Mouse (Mus musculus): ENCODE measurements around the gene Ehf. TPM values are rescaled to one million over a fixed set of nuclear protein-coding genes. Genes with fewer than 3 reads are reported as not detected.

The Ehf gene
- polyA plus RNA-seq, 1 experiment: 0.04 TPM

DNA sequence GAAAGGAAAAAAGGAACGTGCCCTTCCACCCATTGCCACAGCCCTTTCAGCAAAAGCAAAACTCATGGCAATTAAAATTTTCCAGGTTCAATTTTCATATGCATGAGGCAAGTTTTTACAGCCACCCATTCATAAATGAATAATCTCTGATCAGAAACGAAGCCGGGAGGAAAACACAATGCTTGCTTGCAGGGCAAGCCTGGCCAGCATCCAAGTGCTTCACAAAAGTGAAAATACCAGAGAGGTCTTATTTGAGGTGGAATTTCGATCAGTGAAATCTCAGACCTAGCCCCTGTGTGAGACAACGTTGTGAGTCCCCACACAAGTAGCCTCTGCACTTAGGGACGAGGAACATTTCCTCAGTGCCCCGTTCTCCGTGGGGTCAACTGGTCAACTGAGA lies 19.3 kb downstream of the Ehf start:
- H3K4me3 ChIP-seq (ENCODE audit: insufficient read depth, low read length): no peak overlapping the region
- TF ChIP-seq POLR2A (IDR thresholded peaks at IDR 0.05; ENCODE audit: extremely low read depth, insufficient read depth, low read length): no peak
- TF ChIP-seq CTCF (IDR thresholded peaks at IDR 0.05; ENCODE audit: extremely low read depth, insufficient read depth, low read length): no peak
- peaks cover 1% of the 10 kb centered on the region; the same call in 1 of the 2 replicates for H3K4me1 ChIP-seq (ENCODE audit: control insufficient read depth, insufficient read depth, low read length)
- H3K27ac ChIP-seq (ENCODE audit: insufficient read depth, low read length): no peak overlapping the region

DNA sequence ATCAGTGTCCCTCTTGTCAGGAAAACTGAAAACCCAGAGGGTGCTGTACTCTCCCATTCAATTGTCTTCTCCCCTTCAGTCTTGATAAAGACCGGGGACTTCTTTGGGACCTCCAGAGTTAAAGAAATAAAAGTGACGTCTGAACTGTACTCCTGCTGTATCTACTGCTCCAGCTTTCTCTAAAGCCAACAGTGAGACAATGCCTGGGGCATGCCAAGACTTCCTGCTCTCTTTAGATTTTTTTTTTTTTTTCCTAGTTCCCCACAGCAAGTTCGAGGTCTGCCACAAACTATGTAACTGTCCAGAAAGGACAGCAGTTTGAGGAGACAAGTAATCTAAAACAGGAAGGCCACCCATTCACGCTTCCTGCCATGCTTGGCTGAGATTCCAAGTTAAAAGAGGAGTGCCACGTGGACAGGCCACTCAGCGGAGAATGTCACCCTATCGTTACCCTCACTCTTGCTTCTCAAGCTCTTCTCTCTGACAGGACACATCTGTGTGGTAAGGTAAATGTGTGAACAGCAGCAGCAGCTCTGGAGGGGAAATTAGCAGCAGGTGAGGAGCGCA lies 20.8 kb downstream of the Ehf start:
- Histone ChIP-seq H3K4me1 (ENCODE audit: control insufficient read depth, insufficient read depth, low read length) (peaks cover 1% of the 10 kb centered on the region; the same call in 1 of the 2 replicates), H3K4me3 (ENCODE audit: insufficient read depth, low read length) (no peak overlapping the region), H3K27ac (ENCODE audit: insufficient read depth, low read length) (no peak overlapping the region)
- TF ChIP-seq CTCF (IDR thresholded peaks at IDR 0.05; ENCODE audit: extremely low read depth, insufficient read depth, low read length) (no peak), POLR2A (IDR thresholded peaks at IDR 0.05; ENCODE audit: extremely low read depth, insufficient read depth, low read length) (no peak)

DNA sequence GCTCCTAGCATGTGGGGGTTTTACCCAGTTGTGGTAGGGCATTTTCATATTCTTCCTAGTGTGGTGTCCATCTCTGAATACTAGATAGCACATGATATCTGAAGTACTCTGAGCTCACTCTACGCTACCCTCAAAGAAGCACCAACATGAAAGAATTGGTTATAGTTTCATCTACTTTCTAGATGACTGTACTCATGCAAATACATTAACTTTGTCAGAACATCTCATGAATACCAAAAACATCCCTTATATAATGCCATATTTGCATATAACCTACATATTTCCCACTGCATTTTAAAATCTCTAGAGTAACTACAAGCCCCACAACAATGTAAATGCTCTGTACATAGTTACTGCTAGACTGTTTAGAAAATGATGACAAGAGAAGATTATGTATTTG lies 23.2 kb downstream of the Ehf start:
- TF ChIP-seq CTCF (IDR thresholded peaks at IDR 0.05; ENCODE audit: extremely low read depth, insufficient read depth, low read length): no peak
- TF ChIP-seq POLR2A (IDR thresholded peaks at IDR 0.05; ENCODE audit: extremely low read depth, insufficient read depth, low read length): no peak
- no peak overlapping the region for H3K27ac ChIP-seq (ENCODE audit: insufficient read depth, low read length)
- peaks cover 1% of the 10 kb centered on the region; the same call in 1 of the 2 replicates for H3K4me1 ChIP-seq (ENCODE audit: control insufficient read depth, insufficient read depth, low read length)
- H3K4me3 ChIP-seq (ENCODE audit: insufficient read depth, low read length): no peak overlapping the region

DNA sequence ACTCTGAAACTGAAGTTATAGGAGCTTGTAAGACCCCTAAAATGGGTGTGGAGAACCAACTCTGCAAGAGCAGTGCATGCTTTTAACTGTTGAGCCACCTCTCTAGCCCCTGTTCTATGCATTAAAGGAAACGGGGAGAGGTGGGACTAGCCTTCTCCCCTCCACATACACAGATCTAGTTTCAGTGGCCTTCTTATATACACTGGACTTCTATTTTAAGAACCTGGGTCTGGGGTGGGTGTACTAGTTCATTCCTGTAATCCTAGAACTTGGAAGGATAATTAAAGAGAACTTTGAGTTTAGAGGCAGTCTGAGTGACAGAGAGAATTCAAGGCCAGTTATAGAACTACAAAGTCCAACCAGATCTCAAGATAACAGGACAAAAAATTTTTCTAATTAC lies 24.6 kb downstream of the Ehf start:
- peaks cover 1% of the 10 kb centered on the region; the same call in 1 of the 2 replicates for H3K4me1 ChIP-seq (ENCODE audit: control insufficient read depth, insufficient read depth, low read length)
- no peak overlapping the region for H3K4me3 ChIP-seq (ENCODE audit: insufficient read depth, low read length)
- TF ChIP-seq POLR2A (IDR thresholded peaks at IDR 0.05; ENCODE audit: extremely low read depth, insufficient read depth, low read length) (no peak), CTCF (IDR thresholded peaks at IDR 0.05; ENCODE audit: extremely low read depth, insufficient read depth, low read length) (no peak)
- H3K27ac ChIP-seq (ENCODE audit: insufficient read depth, low read length): no peak overlapping the region

DNA sequence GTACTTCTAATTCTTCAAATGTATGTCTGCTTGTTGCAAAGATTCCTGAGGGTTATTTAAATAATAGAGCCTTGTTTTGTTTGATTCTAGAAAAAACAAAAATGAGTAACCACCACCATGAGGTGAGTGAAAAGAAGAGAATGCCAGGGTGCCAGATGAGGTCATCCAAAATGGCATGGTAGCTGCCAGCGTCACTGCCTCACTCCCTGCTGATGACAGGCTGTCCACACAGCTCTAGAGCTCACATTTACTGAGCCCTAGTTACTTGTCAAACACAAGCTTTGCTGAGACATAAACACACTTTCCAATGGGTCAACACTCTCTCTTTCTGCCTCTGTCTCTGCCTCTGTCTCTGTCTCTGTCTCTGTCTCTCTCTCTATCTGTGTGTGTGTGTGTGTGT lies 25.3 kb downstream of the Ehf start:
- no peak overlapping the region for H3K27ac ChIP-seq (ENCODE audit: insufficient read depth, low read length)
- H3K4me1 ChIP-seq (ENCODE audit: control insufficient read depth, insufficient read depth, low read length): peaks cover 1% of the 10 kb centered on the region; the same call in 1 of the 2 replicates
- no peak overlapping the region for H3K4me3 ChIP-seq (ENCODE audit: insufficient read depth, low read length)
- TF ChIP-seq CTCF (IDR thresholded peaks at IDR 0.05; ENCODE audit: extremely low read depth, insufficient read depth, low read length) (no peak), POLR2A (IDR thresholded peaks at IDR 0.05; ENCODE audit: extremely low read depth, insufficient read depth, low read length) (no peak)

DNA sequence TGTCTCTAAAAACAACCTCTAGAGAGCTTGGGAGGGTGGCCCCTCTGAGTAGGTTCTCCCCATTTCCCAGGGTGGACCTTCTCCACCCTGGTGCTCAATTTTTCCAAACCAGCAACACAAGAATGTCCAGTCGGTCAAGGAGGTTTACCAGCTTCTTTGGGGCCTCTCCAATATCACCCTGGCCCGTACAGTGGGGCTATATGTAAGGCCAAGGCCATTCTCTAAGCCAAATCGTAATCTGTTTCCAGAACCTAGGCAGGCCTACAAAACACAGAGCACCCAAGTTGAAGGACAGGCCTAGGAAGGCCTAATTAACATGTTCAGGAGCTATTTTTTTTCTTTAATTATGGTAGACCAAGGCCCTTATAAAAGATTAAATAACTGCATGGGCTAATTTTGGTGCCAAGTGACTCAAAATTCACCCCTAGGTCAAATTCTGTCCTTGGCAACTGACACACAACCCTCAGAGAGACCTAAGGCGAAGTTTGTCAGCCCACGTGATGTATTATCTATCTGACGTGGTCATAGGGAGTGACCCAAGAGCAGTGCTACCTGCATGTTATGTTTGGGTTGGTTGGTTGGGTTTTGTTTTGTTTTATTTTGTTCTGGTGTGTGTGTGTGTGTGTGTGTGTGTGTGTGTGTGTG lies 27.6 kb downstream of the Ehf start:
- H3K4me1 ChIP-seq (ENCODE audit: control insufficient read depth, insufficient read depth, low read length): peaks cover 1% of the 10 kb centered on the region; the same call in 1 of the 2 replicates
- no peak for TF ChIP-seq POLR2A (IDR thresholded peaks at IDR 0.05; ENCODE audit: extremely low read depth, insufficient read depth, low read length)
- TF ChIP-seq CTCF (IDR thresholded peaks at IDR 0.05; ENCODE audit: extremely low read depth, insufficient read depth, low read length): no peak
- no peak overlapping the region for H3K27ac ChIP-seq (ENCODE audit: insufficient read depth, low read length)
- no peak overlapping the region for H3K4me3 ChIP-seq (ENCODE audit: insufficient read depth, low read length)

DNA sequence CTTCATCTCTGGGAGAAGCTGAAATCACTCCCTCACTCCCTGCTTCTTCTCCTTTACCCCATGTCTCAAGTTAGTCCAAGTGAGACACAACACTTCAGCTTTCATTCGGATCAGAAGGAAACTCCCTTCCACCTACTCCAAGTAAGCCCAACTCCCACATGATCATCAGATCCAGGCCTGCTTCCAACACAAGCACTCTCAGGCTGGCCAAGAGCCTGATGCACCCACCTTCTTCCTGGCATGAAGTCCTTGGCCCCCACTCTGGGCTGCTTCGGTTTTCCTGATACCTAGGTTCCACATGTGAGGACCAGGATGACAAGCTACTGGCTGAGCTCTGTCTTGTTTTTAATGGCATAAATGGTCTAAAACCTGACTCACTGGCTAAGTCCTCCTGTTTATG lies 28.3 kb downstream of the Ehf start:
- TF ChIP-seq POLR2A (IDR thresholded peaks at IDR 0.05; ENCODE audit: extremely low read depth, insufficient read depth, low read length) (no peak), CTCF (IDR thresholded peaks at IDR 0.05; ENCODE audit: extremely low read depth, insufficient read depth, low read length) (no peak)
- H3K4me1 ChIP-seq (ENCODE audit: control insufficient read depth, insufficient read depth, low read length): peaks cover 1% of the 10 kb centered on the region; the same call in 1 of the 2 replicates

DNA sequence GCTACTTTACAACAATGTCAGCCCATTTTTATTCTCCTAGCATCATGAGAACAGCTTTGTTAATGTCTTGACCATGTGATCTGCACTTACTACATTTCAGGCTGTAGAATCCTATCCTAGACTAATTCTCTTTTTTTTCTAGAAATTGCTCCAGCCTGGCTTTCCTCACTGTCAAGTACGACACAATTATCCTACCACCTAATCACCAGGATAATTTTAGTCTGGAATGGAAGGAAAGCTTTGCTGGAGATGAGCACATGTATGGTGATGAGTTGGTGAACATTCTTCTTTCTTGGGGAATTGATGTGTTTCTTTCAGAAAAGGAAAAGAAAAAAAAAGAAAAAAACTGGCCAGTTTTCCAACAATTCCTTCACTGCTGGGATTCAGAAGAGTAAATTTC lies 28.8 kb downstream of the Ehf start:
- H3K4me1 ChIP-seq (ENCODE audit: control insufficient read depth, insufficient read depth, low read length): no peaks in the 10 kb centered on the region
- no peak overlapping the region for H3K27ac ChIP-seq (ENCODE audit: insufficient read depth, low read length)
- no peak overlapping the region for H3K4me3 ChIP-seq (ENCODE audit: insufficient read depth, low read length)
- no peak for TF ChIP-seq CTCF (IDR thresholded peaks at IDR 0.05; ENCODE audit: extremely low read depth, insufficient read depth, low read length)
- no peak for TF ChIP-seq POLR2A (IDR thresholded peaks at IDR 0.05; ENCODE audit: extremely low read depth, insufficient read depth, low read length)

More for the DNA sequence above, 28.3 kb downstream of the Ehf start:
- Histone ChIP-seq H3K27ac (ENCODE audit: insufficient read depth, low read length) (no peak overlapping the region), H3K4me3 (ENCODE audit: insufficient read depth, low read length) (no peak overlapping the region)

DNA sequence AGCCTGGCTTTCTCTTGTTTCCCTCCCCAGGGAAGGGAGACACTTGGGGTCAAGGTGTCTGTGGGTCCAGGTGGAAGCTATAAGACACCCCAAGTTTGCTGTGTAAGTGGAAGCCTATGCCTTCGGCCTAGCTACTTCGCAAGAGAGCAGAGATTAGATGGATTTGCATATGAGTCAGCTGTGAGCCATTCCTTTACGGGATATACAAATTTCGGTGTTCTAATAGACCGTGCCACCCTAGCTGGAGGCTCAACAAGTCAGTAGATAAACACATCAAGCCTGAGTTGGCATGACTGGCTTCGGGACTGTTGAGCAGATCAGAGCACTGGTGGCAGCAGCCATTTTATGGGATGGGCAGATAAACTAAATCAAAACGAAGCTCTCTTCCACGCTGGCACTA lies 31.6 kb downstream of the Ehf start:
- Histone ChIP-seq H3K4me1 (ENCODE audit: control insufficient read depth, insufficient read depth, low read length) (no peaks in the 10 kb centered on the region), H3K27ac (ENCODE audit: insufficient read depth, low read length) (no peak overlapping the region), H3K4me3 (ENCODE audit: insufficient read depth, low read length) (no peak overlapping the region)
- TF ChIP-seq POLR2A (IDR thresholded peaks at IDR 0.05; ENCODE audit: extremely low read depth, insufficient read depth, low read length) (no peak), CTCF (IDR thresholded peaks at IDR 0.05; ENCODE audit: extremely low read depth, insufficient read depth, low read length) (no peak)

DNA sequence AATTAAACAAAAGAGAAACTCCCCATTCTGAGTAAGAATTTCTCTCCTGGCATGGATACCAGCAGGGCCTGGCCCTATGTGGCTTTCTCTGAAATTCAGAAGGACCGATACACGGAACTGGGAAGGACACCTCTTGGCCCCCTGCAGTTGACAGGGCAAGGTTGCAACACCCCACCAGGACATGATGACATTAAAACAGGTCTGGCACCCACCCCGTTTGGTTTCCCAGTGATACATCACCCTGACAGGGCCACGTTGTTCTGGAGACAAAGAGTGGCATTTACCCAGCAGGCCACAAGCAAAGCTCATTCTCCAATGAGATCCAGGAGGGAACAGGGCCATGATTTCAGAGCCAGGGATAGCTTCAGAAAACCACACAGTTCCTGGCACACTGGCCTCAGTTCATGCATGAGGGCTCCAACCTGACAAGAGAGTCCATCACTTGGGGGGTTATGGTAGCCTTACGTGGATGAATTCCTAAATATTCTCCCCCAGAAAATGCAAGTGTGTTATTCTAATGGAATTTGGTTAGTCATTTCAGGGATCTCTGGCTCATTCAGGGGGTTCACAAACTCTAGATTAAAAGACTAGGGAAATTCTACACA lies 32.4 kb downstream of the Ehf start:
- Histone ChIP-seq H3K27ac (ENCODE audit: insufficient read depth, low read length) (no peak overlapping the region), H3K4me3 (ENCODE audit: insufficient read depth, low read length) (no peak overlapping the region), H3K4me1 (ENCODE audit: control insufficient read depth, insufficient read depth, low read length) (no peaks in the 10 kb centered on the region)
- TF ChIP-seq POLR2A (IDR thresholded peaks at IDR 0.05; ENCODE audit: extremely low read depth, insufficient read depth, low read length) (no peak), CTCF (IDR thresholded peaks at IDR 0.05; ENCODE audit: extremely low read depth, insufficient read depth, low read length) (no peak)

Data from cortical plate, adult 2 months (tissue).